7 mouse cellular contexts compared by ENCODE assay signal in genomic region chr12:76822651-76823041, GRCm38 (mm10). TPM values are rescaled to one million over a fixed set of nuclear protein-coding genes. Genes with fewer than 3 reads are reported as not detected.
A peak's percentile ranks its signal among the peaks of the same experiment; 100 is the strongest.
DNase-seq lines count a peak whose midpoint lies in the region; ATAC-seq and TF ChIP-seq lines count a peak whose summit lies in the region.

TSS of gene Rab15 (minus strand) at chr12:76822908.

- H3K27me3 ChIP-seq in forebrain, postnatal 0 days (ENCODE audit: insufficient read depth, low read length), result no peaks in the 10 kb centered on the region
- peaks cover 10% of the 10 kb centered on the region; the same call in 1 of the 2 replicates for H3K27me3 ChIP-seq in limb, embryonic 15.5 days
- no peaks in the 10 kb centered on the region for H3K27me3 ChIP-seq in stomach, embryonic 16.5 days (ENCODE audit: control insufficient read depth, insufficient read depth, low read length)

- peak within 1 kb of the TSS; percentile 83 for H3K4me3 ChIP-seq in forebrain, postnatal 0 days (ENCODE audit: low read depth, low read length)
- peak within 1 kb of the TSS; percentile 71 for H3K4me3 ChIP-seq in limb, embryonic 15.5 days
- peak within 1 kb of the TSS; percentile 72 for H3K4me3 ChIP-seq in stomach, embryonic 16.5 days (replicated peaks; ENCODE audit: low read length)

- ATAC-seq in forebrain, postnatal 0 days, result no peak; the same call in 1 of the 2 replicates
- no peak for ATAC-seq in limb, embryonic 15.5 days (ENCODE audit: insufficient number of reproducible peaks, low FRiP score, low TSS enrichment, low read depth)
- ATAC-seq in stomach, embryonic 16.5 days (ENCODE audit: insufficient read depth, low FRiP score), result peak; percentile 3; the same call in 1 of the 2 replicates

- H3K36me3 ChIP-seq in forebrain, postnatal 0 days (ENCODE audit: insufficient read depth), result no peaks in the 10 kb centered on the region
- H3K36me3 ChIP-seq in limb, embryonic 15.5 days, result no peaks in the 10 kb centered on the region
- H3K36me3 ChIP-seq in stomach, embryonic 16.5 days (ENCODE audit: control insufficient read depth, insufficient read depth, low read length), result no peaks in the 10 kb centered on the region

- peaks cover 15% of the 10 kb centered on the region; the same call in 1 of the 2 replicates for H3K4me1 ChIP-seq in forebrain, postnatal 0 days (ENCODE audit: insufficient read depth)
- H3K4me1 ChIP-seq in limb, embryonic 15.5 days, result peaks cover 39% of the 10 kb centered on the region
- H3K4me1 ChIP-seq in stomach, embryonic 16.5 days (ENCODE audit: control insufficient read depth, insufficient read depth, low read length), result peaks cover 40% of the 10 kb centered on the region

- no peak for TF ChIP-seq CTCF in forebrain, postnatal 0 days (IDR thresholded peaks at IDR 0.05; ENCODE audit: low read depth)

- H3K9me3 ChIP-seq in forebrain, postnatal 0 days (ENCODE audit: low read length), result no peaks in the 10 kb centered on the region
- no peaks in the 10 kb centered on the region for H3K9me3 ChIP-seq in limb, embryonic 15.5 days
- H3K9me3 ChIP-seq in stomach, embryonic 16.5 days (replicated peaks; ENCODE audit: control insufficient read depth, low read length), result no peaks in the 10 kb centered on the region

- H3K27ac ChIP-seq in forebrain, postnatal 0 days (ENCODE audit: low read depth, low read length), result peak within 1 kb of the TSS; percentile 82
- H3K27ac ChIP-seq in limb, embryonic 15.5 days, result peak within 1 kb of the TSS; percentile 54
- H3K27ac ChIP-seq in stomach, embryonic 16.5 days (ENCODE audit: low read length), result peak within 1 kb of the TSS; percentile 66; the same call in 1 of the 2 replicates

- H3K4me2 ChIP-seq in forebrain, postnatal 0 days (ENCODE audit: low read depth), result peak within 1 kb of the TSS; percentile 78
- peak within 1 kb of the TSS; percentile 91 for H3K4me2 ChIP-seq in limb, embryonic 15.5 days
- H3K4me2 ChIP-seq in stomach, embryonic 16.5 days (ENCODE audit: low read depth, low read length), result peak within 1 kb of the TSS; percentile 89

- H3K9ac ChIP-seq in forebrain, postnatal 0 days, result peak within 1 kb of the TSS; percentile 96
- peak within 1 kb of the TSS; percentile 73 for H3K9ac ChIP-seq in limb, embryonic 15.5 days
- peak within 1 kb of the TSS; percentile 88 for H3K9ac ChIP-seq in stomach, embryonic 16.5 days (ENCODE audit: low read length)

- DNase-seq in left cerebral cortex, adult 18-20 months (ENCODE audit: low spot score in 2 of 2), result no peak
- DNase-seq in left cerebral cortex, adult 9 months (ENCODE audit: low spot score in 2 of 2), result no peak
- DNase-seq in cerebellum, postnatal 36 days, result peak; percentile 55 to 58
- no peak for DNase-seq in forebrain, postnatal 0 days
- no peak for DNase-seq in spleen, postnatal 10 days (ENCODE audit: low spot score in 2 of 2)

- 3% methylated on average over 16 of the region's 17 CpGs for WGBS in forebrain, postnatal 0 days
- 2% methylated on average over 17 of the region's 17 CpGs for WGBS in limb, embryonic 15.5 days
- WGBS in stomach, embryonic 16.5 days, result 4% methylated on average over 17 of the region's 17 CpGs

RNA-seq across cellular contexts. Expression of gene Rab15, which starts in this region (rescaled TPM):
- 100 to 1,000 TPM; 245 to 266 TPM for total RNA-seq in left cerebral cortex, adult 18-20 months (2021)
- 75.1 and 83.0 TPM in 2 replicates for total RNA-seq in forebrain, postnatal 0 days (2014; rRNA removed)
- 43.7 and 52.6 TPM in 2 replicates for polyA plus RNA-seq in forebrain, postnatal 0 days (2015; fragmentation: Nextera tagmentation; extraction: Ambion mirVana)
- 28.3 and 28.6 TPM in 2 replicates for polyA plus RNA-seq in limb, embryonic 15.5 days (2015; fragmentation: Nextera tagmentation; extraction: Ambion mirVana)
- 38.3 and 49.3 TPM in 2 replicates for polyA plus RNA-seq in stomach, embryonic 16.5 days (2015; fragmentation: Nextera tagmentation; extraction: Ambion mirVana)

Comparison
In these comparisons a context has a peak if more than half of its experiments do, and no peak if none do; other contexts are left out.
1. DNase-seq: peak in cerebellum, postnatal 36 days (2 of 2); none in left cerebral cortex, adult 18-20 months (0 of 2), left cerebral cortex, adult 9 months (0 of 2), forebrain, postnatal 0 days (single experiment) and spleen, postnatal 10 days (0 of 2).
2. Peak in every context shown above with its lines, with median percentiles within 50 percentile points of each other: H3K27ac ChIP-seq, H3K4me2 ChIP-seq, H3K4me3 ChIP-seq and H3K9ac ChIP-seq.